ENCODE assay signal across 9 mouse cellular contexts in the genomic region with DNA sequence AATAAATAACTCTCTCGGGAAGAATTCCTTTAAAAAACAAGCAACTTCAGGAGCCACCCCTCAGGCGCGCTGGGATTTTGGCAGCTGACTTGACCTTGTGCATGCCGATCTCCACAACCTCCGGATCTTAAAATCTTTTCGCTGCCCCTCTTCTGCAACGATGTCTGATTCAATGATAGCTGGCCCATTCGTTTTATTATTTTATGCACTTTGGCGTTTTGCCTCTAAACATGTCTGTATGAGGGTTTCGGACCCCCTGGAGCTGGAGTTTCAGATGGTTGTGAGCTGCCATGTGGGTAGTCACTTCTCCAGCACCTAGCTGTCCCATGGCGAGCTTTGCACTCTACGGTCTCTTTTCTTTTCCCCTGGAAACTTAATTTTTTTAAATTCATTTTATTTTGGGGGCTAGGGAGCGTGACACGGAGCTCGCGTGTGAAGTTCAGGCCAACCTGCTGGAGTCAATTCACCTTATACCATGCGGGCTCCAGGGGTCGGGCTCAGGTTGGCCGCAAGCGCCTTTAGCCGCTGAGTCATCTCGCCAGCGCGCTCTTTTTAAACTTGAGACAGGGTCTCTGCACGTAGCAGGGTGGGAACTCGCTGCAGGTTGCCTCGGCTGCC. TPM values are rescaled to one million over a fixed set of nuclear protein-coding genes. Genes with fewer than 3 reads are reported as not detected.
DNase-seq lines count a peak whose midpoint lies in the region; ATAC-seq and TF ChIP-seq lines count a peak whose summit lies in the region.
"Had no signal": no experiment of that assay in that cellular context is flagged by ENCODE, and none has a peak within 500 bp of the region (broad histone marks: within the 10 kb centered on the region; RNA-seq: fewer than 3 reads in every experiment).

No protein-coding gene starts in this region.

- peak overlapping the region; percentile 80 for H3K27ac ChIP-seq in forebrain, embryonic 14.5 days (ENCODE audit: low read depth, low read length)
- peak overlapping the region; percentile 67 for H3K27ac ChIP-seq in kidney, adult 2 months (ENCODE audit: insufficient read depth, low read depth, low read length)
- H3K27ac ChIP-seq in midbrain, embryonic 10.5 days (replicated peaks) = peak overlapping the region; percentile 99

- no peak for TF ChIP-seq CTCF in G1E (IDR thresholded peaks at IDR 0.05; ENCODE audit: low read depth, low read length)
- TF ChIP-seq CTCF in kidney, adult 2 months (conservative IDR thresholded peaks at IDR 0.05; ENCODE audit: insufficient read depth, insufficient read length, low read depth, low read length) = no peak

- peak overlapping the region; percentile 86 for H3K4me3 ChIP-seq in G1E (ENCODE audit: low read depth, low read length)
- peak overlapping the region; percentile 70 for H3K4me3 ChIP-seq in forebrain, embryonic 14.5 days (ENCODE audit: low read depth, low read length)
- peak overlapping the region; percentile 66 for H3K4me3 ChIP-seq in kidney, adult 2 months (ENCODE audit: insufficient read depth, low read depth, low read length)
- H3K4me3 ChIP-seq in midbrain, embryonic 10.5 days = peak overlapping the region; percentile 97

- no peaks in the 10 kb centered on the region for H3K27me3 ChIP-seq in G1E (ENCODE audit: insufficient read depth, low read length)
- H3K27me3 ChIP-seq in forebrain, embryonic 14.5 days (replicated peaks; ENCODE audit: control insufficient read depth, insufficient read depth, low read length) = no peaks in the 10 kb centered on the region
- H3K27me3 ChIP-seq in kidney, adult 2 months (replicated peaks; ENCODE audit: control insufficient read depth, insufficient read depth, low read length) = no peaks in the 10 kb centered on the region
- no peaks in the 10 kb centered on the region for H3K27me3 ChIP-seq in midbrain, embryonic 10.5 days (ENCODE audit: low read depth, poor library complexity, severe bottlenecking)

- peak overlapping the region; percentile 78 for H3K4me2 ChIP-seq in forebrain, embryonic 14.5 days (ENCODE audit: low read length)

- peak overlapping the region; percentile 91 for H3K9ac ChIP-seq in forebrain, embryonic 14.5 days (ENCODE audit: low read length)

- ATAC-seq in G1E (ENCODE audit: extremely low read depth, insufficient number of reproducible peaks, low FRiP score, poor library complexity, severe bottlenecking) = no peak
- peak; percentile 57 for ATAC-seq in forebrain, embryonic 14.5 days

- H3K9me3 ChIP-seq in G1E (replicated peaks) = no peaks in the 10 kb centered on the region
- H3K9me3 ChIP-seq in forebrain, embryonic 14.5 days (replicated peaks; ENCODE audit: control insufficient read depth, low read length) = no peaks in the 10 kb centered on the region
- no peaks in the 10 kb centered on the region for H3K9me3 ChIP-seq in midbrain, embryonic 10.5 days (replicated peaks)

- peaks cover 48% of the 10 kb centered on the region for H3K4me1 ChIP-seq in G1E (ENCODE audit: insufficient read depth, low read depth, low read length)
- peaks cover 10% of the 10 kb centered on the region; the same call in 1 of the 2 replicates for H3K4me1 ChIP-seq in forebrain, embryonic 14.5 days (ENCODE audit: control insufficient read depth, insufficient read depth, low read length)
- peaks cover 10% of the 10 kb centered on the region; the same call in 1 of the 2 replicates for H3K4me1 ChIP-seq in kidney, adult 2 months (ENCODE audit: control insufficient read depth, insufficient read depth, low read length)
- peaks cover 36% of the 10 kb centered on the region for H3K4me1 ChIP-seq in midbrain, embryonic 10.5 days

- TF ChIP-seq POLR2A in kidney, adult 2 months (IDR thresholded peaks at IDR 0.05; ENCODE audit: low read depth, low read length) = no peak

- peak; percentile 31 for DNase-seq in embryo, embryonic 11 days
- no peak for DNase-seq in embryo, embryonic 10 days (ENCODE audit: low spot score)
- no peak for DNase-seq in G1E (ENCODE audit: low spot score)
- DNase-seq in forebrain, embryonic 14.5 days (ENCODE audit: low spot score) = no peak
- DNase-seq in kidney, adult 2 months = peak; percentile 48
- no peak for DNase-seq in midbrain, embryonic 10.5 days (ENCODE audit: low spot score)
- DNase-seq in right cerebral cortex, postnatal 14 days = no peak
- DNase-seq in left cerebral cortex, postnatal 36 days (ENCODE audit: low spot score in 2 of 2) = no peak

- peaks cover 44% of the 10 kb centered on the region for H3K36me3 ChIP-seq in G1E (replicated peaks)
- H3K36me3 ChIP-seq in forebrain, embryonic 14.5 days (ENCODE audit: control insufficient read depth, insufficient read depth, low read length) = peaks cover under 1% of the 10 kb centered on the region; the same call in 1 of the 2 replicates
- H3K36me3 ChIP-seq in kidney, adult 2 months (ENCODE audit: control insufficient read depth, insufficient read depth, low read length) = no peaks in the 10 kb centered on the region
- peaks cover 20% of the 10 kb centered on the region for H3K36me3 ChIP-seq in midbrain, embryonic 10.5 days

- under 1% methylated on average over 27 of the region's 27 CpGs for WGBS in forebrain, embryonic 14.5 days
- WGBS in kidney, adult 2 months = under 1% methylated on average over 27 of the region's 27 CpGs
- WGBS in midbrain, embryonic 10.5 days = 2% methylated on average over 27 of the region's 27 CpGs

- intact Hi-C loops in left cerebral cortex, postnatal 36 days (cut with DNase I) = loop anchor here (5.0 kb wide), 1 partner anchor 38 kb away; a partner anchor contains a TSS

RNA-seq across cellular contexts. Expression of a gene that starts 0.4 kb away (rescaled TPM):
- 3.8 and 8.1 TPM in 2 replicates for total RNA-seq in G1E (2014; fragmentation: Nextera tagmentation)
- total RNA-seq in G1E (2017) = 1.1 and 1.6 TPM in 2 replicates
- 1.3 and 2.7 TPM in 2 replicates for polyA plus RNA-seq in G1E (2012)
- polyA plus RNA-seq in forebrain, embryonic 14.5 days (2014; fragmentation: Nextera tagmentation; extraction: Ambion mirVana) = 0.91 and 1.4 TPM in 2 replicates
- polyA plus RNA-seq in kidney, adult 2 months (2012; rRNA removed) = 14.1 and 15.2 TPM in 2 replicates
- 1.8 and 2.3 TPM in 2 replicates for polyA plus RNA-seq in midbrain, embryonic 10.5 days (2016; fragmentation: Nextera tagmentation; extraction: Ambion mirVana)
- 1 to 10 TPM in 1 of 2 experiments, under 1 TPM in 1; 0.41 to 1.8 TPM for total RNA-seq in left cerebral cortex, postnatal 36 days (2021)

RNA-seq across cellular contexts. Expression of a gene that starts 0.5 kb away (rescaled TPM):
- 47.5 and 59.3 TPM in 2 replicates for total RNA-seq in G1E (2014; fragmentation: Nextera tagmentation)
- total RNA-seq in G1E (2017) = 53.9 and 57.6 TPM in 2 replicates
- polyA plus RNA-seq in G1E (2012) = 56.8 and 78.5 TPM in 2 replicates
- 36.0 and 44.8 TPM in 2 replicates for polyA plus RNA-seq in forebrain, embryonic 14.5 days (2014; fragmentation: Nextera tagmentation; extraction: Ambion mirVana)
- polyA plus RNA-seq in kidney, adult 2 months (2012; rRNA removed) = 47.8 and 54.6 TPM in 2 replicates
- 84.5 and 89.8 TPM in 2 replicates for polyA plus RNA-seq in midbrain, embryonic 10.5 days (2016; fragmentation: Nextera tagmentation; extraction: Ambion mirVana)
- 10 to 100 TPM; 68.3 to 82.9 TPM for total RNA-seq in left cerebral cortex, postnatal 36 days (2021)

RNA-seq across cellular contexts. Expression of a gene that starts 10.7 kb away (rescaled TPM):
- total RNA-seq in G1E (2014; fragmentation: Nextera tagmentation) (119 and 123 TPM in 2 replicates), G1E (2017) (65.7 and 89.1 TPM in 2 replicates)
- polyA plus RNA-seq in G1E (2012) = 31.4 and 67.5 TPM in 2 replicates
- 57.5 and 63.4 TPM in 2 replicates for polyA plus RNA-seq in forebrain, embryonic 14.5 days (2014; fragmentation: Nextera tagmentation; extraction: Ambion mirVana)
- polyA plus RNA-seq in kidney, adult 2 months (2012; rRNA removed) = 426 and 429 TPM in 2 replicates
- 136 and 142 TPM in 2 replicates for polyA plus RNA-seq in midbrain, embryonic 10.5 days (2016; fragmentation: Nextera tagmentation; extraction: Ambion mirVana)
- total RNA-seq in left cerebral cortex, postnatal 36 days (2021) = 100 to 1,000 TPM in 1 of 2 experiments, 10 to 100 TPM in 1; 90.8 to 101 TPM

RNA-seq across cellular contexts. Expression of a gene that starts 28.8 kb away (rescaled TPM):
- total RNA-seq in G1E (2014; fragmentation: Nextera tagmentation) (not detected in 2 replicates), G1E (2017) (0.12 and 0.38 TPM in 2 replicates)
- not detected in 2 replicates for polyA plus RNA-seq in G1E (2012)
- polyA plus RNA-seq in forebrain, embryonic 14.5 days (2014; fragmentation: Nextera tagmentation; extraction: Ambion mirVana) = 0.22 and 0.30 TPM in 2 replicates
- 3.6 and 5.9 TPM in 2 replicates for polyA plus RNA-seq in kidney, adult 2 months (2012; rRNA removed)
- 0.65 TPM in 2 replicates for polyA plus RNA-seq in midbrain, embryonic 10.5 days (2016; fragmentation: Nextera tagmentation; extraction: Ambion mirVana)
- total RNA-seq in left cerebral cortex, postnatal 36 days (2021) = 1 to 10 TPM; 6.9 to 8.4 TPM

RNA-seq across cellular contexts. Expression of a gene that starts 37.0 kb away (rescaled TPM):
- total RNA-seq in G1E (2014; fragmentation: Nextera tagmentation) = not detected in 2 replicates
- total RNA-seq in G1E (2017) = 0.16 and 0.17 TPM in 2 replicates
- polyA plus RNA-seq in G1E (2012) = not detected in 2 replicates
- polyA plus RNA-seq in forebrain, embryonic 14.5 days (2014; fragmentation: Nextera tagmentation; extraction: Ambion mirVana) = not detected in 2 replicates
- 3.2 and 3.5 TPM in 2 replicates for polyA plus RNA-seq in kidney, adult 2 months (2012; rRNA removed)
- 0.27 TPM in 2 replicates for polyA plus RNA-seq in midbrain, embryonic 10.5 days (2016; fragmentation: Nextera tagmentation; extraction: Ambion mirVana)
- 1 to 10 TPM in 1 of 2 experiments, not detected in 1; 1.8 TPM for total RNA-seq in left cerebral cortex, postnatal 36 days (2021)
- total RNA-seq: heart, postnatal 14 days had no signal

Comparison
In these comparisons a context has a peak if more than half of its experiments do, and no peak if none do; other contexts are left out.
1. DNase-seq: peak in embryo, embryonic 11 days (single experiment) and kidney, adult 2 months (single experiment); none in embryo, embryonic 10 days (single experiment), G1E (single experiment), forebrain, embryonic 14.5 days (single experiment), midbrain, embryonic 10.5 days (single experiment), right cerebral cortex, postnatal 14 days (single experiment) and left cerebral cortex, postnatal 36 days (0 of 2).
2. Peak in every context shown above with its lines, with median percentiles within 50 percentile points of each other: H3K4me3 ChIP-seq and H3K27ac ChIP-seq.